Mouse (Mus musculus): ENCODE measurements around the gene Tacc3.

- TF ChIP-seq CTCF (IDR thresholded peaks at IDR 0.05; ENCODE audit: low read depth, low read length) (peak; percentile 68), POLR2A (IDR thresholded peaks at IDR 0.05; ENCODE audit: insufficient read depth, low read length) (no peak), EP300 (IDR thresholded peaks at IDR 0.05; ENCODE audit: insufficient read depth, low read depth, low read length) (no peak)
Measured at GRCm38 (mm10) chr5:33683897-33684652, 26.1 kb downstream of the Tacc3 start.

All from ES-Bruce4 (cell line).